Mouse (Mus musculus) cerebellum, postnatal 4 days (tissue): ENCODE data around the gene Stxbp1.

Experiments used
- DNase-seq, 2 experiments: peaks; one replicate each; pipeline ENCODE4 v3.0.0; 2022; ENCODE audit warnings: low spot score in 2 of 2, mixed read lengths in 1 of 2

Gene Stxbp1

DNA sequence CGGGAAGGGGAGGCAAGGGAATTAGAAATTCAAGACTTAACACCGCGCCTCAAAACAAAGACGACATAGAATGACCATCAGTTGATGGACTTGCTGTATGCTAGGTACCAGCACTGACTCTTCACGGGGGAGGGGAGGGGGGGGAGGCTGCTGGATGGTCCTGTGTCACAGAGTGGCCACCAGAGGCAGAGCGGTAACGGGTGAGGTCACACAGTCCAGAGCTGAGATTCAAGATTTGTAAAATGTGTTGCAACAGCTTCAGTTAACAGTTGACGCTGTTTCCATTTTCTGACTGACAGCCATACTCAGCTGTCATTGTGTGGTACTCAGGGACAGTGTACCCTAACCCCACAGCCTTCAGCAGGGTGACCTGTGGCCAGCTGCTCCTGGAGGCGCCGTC, 94.9 kb downstream of the Stxbp1 start:
- no peak for DNase-seq

DNA sequence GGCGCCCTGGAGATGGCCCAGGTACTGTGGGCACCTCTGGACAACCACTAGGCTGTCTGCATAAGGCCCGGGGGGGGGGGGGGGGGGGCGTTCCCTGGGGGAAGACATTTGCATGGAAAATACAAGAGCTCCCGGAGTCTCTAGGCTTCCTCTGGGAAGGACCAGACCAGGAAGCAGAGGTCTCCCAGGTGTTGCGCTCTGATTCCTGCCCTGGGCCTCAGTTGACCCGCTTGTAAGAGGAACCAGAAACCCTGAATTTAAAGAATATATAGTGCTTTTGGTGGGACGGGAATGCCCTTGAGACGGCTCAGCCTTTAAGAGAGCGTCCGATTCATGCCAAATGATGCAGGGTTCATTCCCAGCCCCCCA, 95.4 kb downstream of the Stxbp1 start:
- DNase-seq: no peak

DNA sequence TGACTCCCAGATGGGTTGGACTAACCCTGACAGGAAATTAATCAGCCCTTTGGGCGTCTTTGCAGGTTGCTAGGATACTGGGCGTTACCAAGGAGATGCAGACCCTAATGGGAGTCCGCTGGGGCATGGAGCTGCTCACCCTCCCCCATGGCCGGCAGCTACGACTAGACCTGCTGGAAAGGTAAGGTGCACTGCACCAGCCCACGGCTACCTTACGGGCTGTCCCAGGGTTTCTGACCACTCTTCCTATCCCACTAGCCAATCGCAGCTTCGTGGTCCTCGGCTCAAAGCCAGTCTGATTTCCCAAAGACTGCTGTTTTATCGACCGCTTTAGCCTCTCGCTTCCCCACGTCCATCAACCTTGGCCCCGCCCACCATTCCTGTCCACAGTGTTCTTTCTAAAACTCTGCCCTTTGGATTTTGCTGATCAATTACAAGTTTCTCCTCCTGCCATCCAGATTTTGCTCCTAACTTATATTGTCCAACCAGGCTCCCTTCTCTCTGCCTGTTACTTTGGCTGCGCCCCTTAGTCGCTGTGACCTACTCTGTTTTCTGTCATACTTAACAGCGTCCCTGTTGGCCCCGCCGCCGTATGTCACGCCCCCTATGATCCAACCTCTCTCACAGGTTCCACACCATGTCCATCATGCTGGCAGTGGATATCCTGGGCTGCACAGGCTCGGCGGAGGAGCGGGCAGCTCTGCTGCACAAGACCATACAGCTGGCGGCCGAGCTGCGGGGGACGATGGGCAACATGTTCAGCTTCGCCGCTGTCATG, 96.0 kb downstream of the Stxbp1 start:
- peak in 1 of 2 experiments; percentile 44 for DNase-seq

DNA sequence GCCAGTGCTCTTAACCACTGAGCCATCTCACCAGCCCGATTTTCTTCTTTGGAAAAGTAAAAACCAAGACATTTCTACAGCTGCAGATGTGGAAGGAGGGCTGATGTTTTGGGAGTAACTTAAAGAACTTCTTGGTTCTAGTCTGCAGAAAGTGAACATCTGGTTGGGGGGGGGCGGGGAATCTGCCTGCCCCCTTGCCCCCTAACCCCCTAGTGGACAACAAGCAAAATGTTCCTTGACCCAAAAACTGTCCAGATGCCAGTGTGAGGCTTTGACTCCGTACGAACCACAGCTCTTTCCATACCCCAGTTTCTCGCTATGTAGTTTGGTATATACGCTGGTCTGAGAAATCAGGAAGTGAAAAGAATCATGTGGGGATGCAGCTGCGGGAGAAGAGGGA, 96.8 kb downstream of the Stxbp1 start:
- no peak for DNase-seq

DNA sequence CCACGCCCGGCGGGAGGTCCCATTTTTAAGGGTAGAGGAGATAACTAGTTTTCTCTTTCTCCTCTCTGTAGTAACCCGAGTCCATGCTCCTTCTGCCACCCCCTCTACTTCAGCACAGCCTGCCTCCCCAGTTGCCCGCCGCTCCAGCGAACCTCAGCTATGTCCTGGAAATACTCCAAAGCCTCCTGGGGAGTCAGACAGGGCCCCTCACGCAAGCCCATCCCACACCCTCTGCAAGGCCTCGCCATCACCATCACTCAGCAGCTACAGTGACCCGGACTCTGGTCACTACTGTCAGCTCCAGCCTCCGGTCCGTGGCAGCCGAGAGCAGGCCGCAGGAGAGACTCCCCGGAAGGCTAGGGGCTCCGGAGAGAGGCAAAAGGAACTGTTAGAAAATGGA, 98.0 kb downstream of the Stxbp1 start:
- no peak for DNase-seq

DNA sequence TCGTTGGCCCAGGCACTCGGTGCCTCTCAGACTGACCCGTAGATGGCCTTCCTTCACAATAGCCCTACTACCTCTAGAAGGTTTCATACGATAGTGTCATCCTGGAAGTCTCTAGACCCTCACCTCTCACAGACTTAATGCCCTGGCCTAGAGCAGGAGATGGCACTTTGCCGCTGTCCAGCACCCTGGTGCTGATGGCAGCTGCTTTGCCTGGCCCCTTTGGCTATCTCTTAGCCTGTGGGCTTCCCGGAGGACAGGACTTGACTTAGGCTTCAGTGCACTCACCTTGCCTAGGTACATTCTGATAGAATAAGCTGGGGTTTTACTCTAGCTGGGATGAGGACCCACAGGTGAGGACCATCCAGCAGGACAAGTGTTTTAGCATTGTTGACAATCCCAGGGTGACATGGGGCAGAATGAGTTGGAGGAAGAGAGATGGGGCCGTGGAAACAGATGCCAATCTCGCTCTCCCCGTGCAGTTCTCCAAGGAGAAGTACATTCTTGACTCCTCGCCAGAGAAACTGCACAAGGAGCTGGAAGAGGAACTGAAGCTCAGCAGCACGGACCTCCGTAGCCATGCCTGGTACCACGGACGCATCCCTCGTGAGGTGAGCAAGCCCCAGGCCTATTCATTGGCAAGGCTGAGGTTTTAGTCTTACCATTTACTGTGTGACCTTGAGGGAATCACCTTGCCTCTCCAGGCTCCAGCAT, 102.6 kb downstream of the Stxbp1 start:
- no peak for DNase-seq

DNA sequence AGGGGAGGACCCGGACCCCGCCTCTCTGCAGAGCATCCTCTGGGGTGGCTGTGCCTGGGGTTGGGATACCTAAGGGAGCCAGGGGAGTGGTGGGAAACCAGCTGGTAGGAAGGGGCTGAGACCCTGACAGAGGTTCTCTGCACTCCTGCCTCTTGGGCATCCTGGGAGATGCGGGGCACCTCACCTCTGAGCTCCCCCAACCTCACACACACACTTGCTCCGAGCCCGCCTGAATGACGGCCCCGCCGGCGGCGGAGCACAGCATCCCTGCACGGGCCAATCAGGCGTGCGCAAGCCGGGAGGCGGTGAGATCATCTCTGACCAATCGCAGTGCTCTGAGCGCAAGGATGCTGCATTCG, 104.9 kb downstream of the Stxbp1 start:
- peak; percentile 63 to 75 for DNase-seq

DNA sequence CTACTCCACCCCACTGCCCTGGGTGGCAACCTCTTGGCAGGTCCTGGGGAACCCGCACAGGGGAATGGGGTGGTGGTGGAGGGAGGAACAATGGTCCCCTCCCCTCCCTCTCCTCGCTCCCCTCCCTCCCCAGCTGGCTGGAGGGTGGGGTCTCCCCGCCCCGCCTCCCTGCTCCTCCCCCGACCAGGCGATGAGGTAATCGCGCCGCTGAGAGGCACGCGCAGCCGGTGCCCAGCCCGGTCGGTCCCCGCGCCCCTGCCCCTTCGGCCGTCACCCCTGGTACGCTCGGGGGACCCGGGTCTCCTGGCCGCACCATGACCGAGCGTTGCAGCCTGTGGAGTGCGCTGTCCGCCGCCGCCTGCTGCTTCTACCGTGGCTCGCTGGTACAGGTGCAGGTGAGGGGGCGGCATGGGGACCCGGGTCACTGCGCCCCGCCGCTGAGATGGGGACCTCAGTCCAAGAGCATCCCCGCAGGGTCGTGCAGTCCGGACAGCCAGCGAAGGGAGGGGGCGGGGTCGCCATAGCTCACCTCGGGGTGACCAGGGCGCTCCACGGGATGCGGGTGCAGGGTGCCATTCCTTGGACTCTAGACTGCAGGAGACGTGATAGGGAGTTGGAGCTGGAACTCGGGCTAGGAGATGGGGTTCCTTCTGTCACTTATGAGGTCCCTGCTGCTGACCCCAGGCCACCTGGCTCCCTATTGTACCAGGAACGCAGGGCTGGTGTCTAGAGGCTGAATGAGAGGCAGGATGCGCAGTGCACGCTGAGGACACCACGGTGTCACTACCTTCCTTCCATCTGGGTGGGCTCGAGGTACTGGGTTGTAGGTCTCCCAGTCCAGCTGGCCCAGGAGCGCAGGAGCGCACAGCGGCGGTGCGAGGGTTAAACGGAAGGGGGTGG, 105.5 kb downstream of the Stxbp1 start:
- DNase-seq: peak; percentile 55 to 66

DNA sequence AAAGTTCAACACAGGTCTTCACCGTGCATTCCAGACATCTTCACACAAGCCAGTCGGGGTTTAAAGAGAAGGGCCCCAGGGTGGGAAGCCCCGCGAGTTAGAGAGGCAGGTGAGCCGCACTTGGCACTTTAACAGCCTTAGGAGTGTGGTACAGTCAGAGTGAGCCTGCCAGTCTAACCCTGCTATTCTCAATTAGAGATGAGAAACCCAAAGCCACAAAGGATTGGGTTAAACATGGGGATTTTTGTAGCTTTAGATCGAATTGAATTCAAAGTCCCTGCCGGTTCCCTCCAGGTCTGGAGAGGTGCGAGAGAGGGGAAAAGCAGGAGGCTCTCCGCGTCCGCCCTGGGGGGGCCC, 106.2 kb downstream of the Stxbp1 start, which contains the start of gene 6330409D20Rik:
TSS of gene 6330409D20Rik (minus strand) at position 101 of the 357 bp plus-strand sequence.
- DNase-seq: no peak

DNA sequence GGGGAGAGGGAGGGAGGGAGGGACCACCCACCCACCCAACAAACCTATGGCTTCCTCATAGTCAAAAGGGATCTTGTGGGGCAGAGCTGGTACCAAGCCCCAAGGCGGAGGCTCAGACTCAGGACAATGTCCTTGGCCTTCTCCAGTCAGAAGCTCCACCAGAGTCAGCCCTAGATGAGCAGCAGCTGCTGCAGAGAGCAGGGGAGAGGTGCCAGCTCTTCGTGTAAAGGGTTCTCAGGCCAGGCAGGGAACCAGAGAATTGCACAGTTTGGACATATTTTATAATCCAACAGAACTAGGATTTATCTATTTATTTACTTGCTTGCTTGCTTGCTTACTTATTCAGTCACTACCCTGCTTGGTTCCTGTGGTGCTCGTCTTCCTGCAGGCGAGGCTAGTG, 107.7 kb downstream of the Stxbp1 start:
- no peak for DNase-seq
